Mouse (Mus musculus): ENCODE results near the gene Galnt10. TPM values are rescaled to one million over a fixed set of nuclear protein-coding genes. Genes with fewer than 3 reads are reported as not detected.
A peak's percentile ranks its signal among the peaks of the same experiment; 100 is the strongest.

Gene Galnt10
- polyA plus RNA-seq, 1 experiment from 2014 or later, result 27.5 TPM

- Histone ChIP-seq H3K4me3 (replicated peaks) (no peak overlapping the region), H3K9me3 (replicated peaks) (no peaks in the 10 kb centered on the region), H3K27me3 (no peaks in the 10 kb centered on the region), H3K9ac (no peak overlapping the region), H3K36me3 (no peaks in the 10 kb centered on the region), H3K27ac (replicated peaks) (no peak overlapping the region), H3K4me2 (replicated peaks) (no peak overlapping the region), H3K4me1 (peaks cover 12% of the 10 kb centered on the region)
- no peak for ATAC-seq (ENCODE audit: insufficient number of reproducible peaks, low FRiP score, low TSS enrichment, low read depth)
- 82% methylated on average over 8 of the region's 9 CpGs for WGBS
Measured at GRCm38 (mm10) chr11:57797828-57798227, 152.6 kb downstream of the Galnt10 start.

GRCm38 (mm10) chr11:57799456-57799855 lies 154.2 kb downstream of the Galnt10 start:
- H3K36me3 ChIP-seq, result no peaks in the 10 kb centered on the region
- H3K9me3 ChIP-seq (replicated peaks), result no peaks in the 10 kb centered on the region
- no peak overlapping the region for H3K4me3 ChIP-seq (replicated peaks)
- no peak overlapping the region for H3K4me2 ChIP-seq (replicated peaks)
- no peak overlapping the region for H3K9ac ChIP-seq
- no peak for ATAC-seq (ENCODE audit: insufficient number of reproducible peaks, low FRiP score, low TSS enrichment, low read depth)
- peaks cover 26% of the 10 kb centered on the region for H3K4me1 ChIP-seq
- H3K27me3 ChIP-seq, result no peaks in the 10 kb centered on the region
- 85% methylated on average over 10 of the region's 10 CpGs for WGBS
- H3K27ac ChIP-seq (replicated peaks), result no peak overlapping the region

GRCm38 (mm10) chr11:57800266-57800951 lies 155.2 kb downstream of the Galnt10 start:
- peak overlapping the region; percentile 78 for H3K27ac ChIP-seq (replicated peaks)
- ATAC-seq (ENCODE audit: insufficient number of reproducible peaks, low FRiP score, low TSS enrichment, low read depth), result no peak
- 14% methylated on average over 22 of the region's 22 CpGs for WGBS
- peak overlapping the region; percentile 57 for H3K9ac ChIP-seq
- H3K4me1 ChIP-seq, result peaks cover 26% of the 10 kb centered on the region
- peak overlapping the region; percentile 94 for H3K4me2 ChIP-seq (replicated peaks)
- peak overlapping the region; percentile 92 for H3K4me3 ChIP-seq (replicated peaks)
- no peaks in the 10 kb centered on the region for H3K36me3 ChIP-seq
- no peaks in the 10 kb centered on the region for H3K27me3 ChIP-seq
- H3K9me3 ChIP-seq (replicated peaks), result no peaks in the 10 kb centered on the region

- Histone ChIP-seq H3K27ac (replicated peaks) (peak within 1 kb of the TSS; percentile 78), H3K9ac (peak within 1 kb of the TSS; percentile 86), H3K4me3 (replicated peaks) (peak within 1 kb of the TSS; percentile 92), H3K27me3 (no peaks in the 10 kb centered on the region), H3K4me1 (peaks cover 26% of the 10 kb centered on the region), H3K36me3 (0 out of 2 replicates have a peak, but pooled peaks cover 4% of the 10 kb centered on the region), H3K9me3 (replicated peaks) (no peaks in the 10 kb centered on the region), H3K4me2 (replicated peaks) (peak within 1 kb of the TSS; percentile 94)
- ATAC-seq (ENCODE audit: insufficient number of reproducible peaks, low FRiP score, low TSS enrichment, low read depth), result peak; percentile 96
- WGBS, result under 1% methylated on average over 65 of the region's 66 CpGs
Measured at GRCm38 (mm10) chr11:57800971-57801765, 155.9 kb downstream of the Galnt10 start, which contains the start of gene Sap30l. TSS of gene Sap30l (plus strand) at chr11:57801637.

- H3K4me2 ChIP-seq (replicated peaks), result peak overlapping the region; percentile 94
- no peaks in the 10 kb centered on the region for H3K27me3 ChIP-seq
- peak; percentile 66 for ATAC-seq (ENCODE audit: insufficient number of reproducible peaks, low FRiP score, low TSS enrichment, low read depth)
- under 1% methylated on average over 84 of the region's 85 CpGs for WGBS
- H3K27ac ChIP-seq (replicated peaks), result peak overlapping the region; percentile 68
- no peaks in the 10 kb centered on the region for H3K9me3 ChIP-seq (replicated peaks)
- 0 out of 2 replicates have a peak, but pooled peaks cover 6% of the 10 kb centered on the region for H3K36me3 ChIP-seq
- H3K9ac ChIP-seq, result peak overlapping the region; percentile 86
- H3K4me3 ChIP-seq (replicated peaks), result peak overlapping the region; percentile 92
- H3K4me1 ChIP-seq, result peaks cover 26% of the 10 kb centered on the region
Measured at GRCm38 (mm10) chr11:57801766-57802510, 156.7 kb downstream of the Galnt10 start.

- WGBS, result under 1% methylated on average over 18 of the region's 18 CpGs
- Histone ChIP-seq H3K4me3 (replicated peaks) (peak overlapping the region; percentile 92), H3K27me3 (no peaks in the 10 kb centered on the region)
Measured at GRCm38 (mm10) chr11:57802511-57802870, 157.2 kb downstream of the Galnt10 start.

GRCm38 (mm10) chr11:57805047-57805446 lies 159.8 kb downstream of the Galnt10 start:
- Histone ChIP-seq H3K4me1 (peaks cover 25% of the 10 kb centered on the region), H3K27me3 (no peaks in the 10 kb centered on the region), H3K9ac (no peak overlapping the region), H3K4me3 (replicated peaks) (no peak overlapping the region), H3K9me3 (replicated peaks) (no peaks in the 10 kb centered on the region), H3K4me2 (replicated peaks) (no peak overlapping the region), H3K27ac (replicated peaks) (no peak overlapping the region), H3K36me3 (peaks cover 25% of the 10 kb centered on the region)
- WGBS, result 56% methylated on average over 3 of the region's 3 CpGs
- no peak for ATAC-seq (ENCODE audit: insufficient number of reproducible peaks, low FRiP score, low TSS enrichment, low read depth)

More at GRCm38 (mm10) chr11:57802511-57802870, 157.2 kb downstream of the Galnt10 start:
- peak overlapping the region; percentile 94 for H3K4me2 ChIP-seq (replicated peaks)
- H3K9ac ChIP-seq, result peak overlapping the region; percentile 86
- peak overlapping the region; percentile 17 for H3K27ac ChIP-seq (replicated peaks)
- H3K36me3 ChIP-seq, result peaks cover 8% of the 10 kb centered on the region; the same call in 1 of the 2 replicates
- H3K9me3 ChIP-seq (replicated peaks), result no peaks in the 10 kb centered on the region
- ATAC-seq (ENCODE audit: insufficient number of reproducible peaks, low FRiP score, low TSS enrichment, low read depth), result no peak
- H3K4me1 ChIP-seq, result peaks cover 26% of the 10 kb centered on the region

GRCm38 (mm10) chr11:57809017-57809731 lies 163.9 kb downstream of the Galnt10 start:
- peaks cover 40% of the 10 kb centered on the region for H3K36me3 ChIP-seq

GRCm38 (mm10) chr11:57809732-57810098 lies 164.5 kb downstream of the Galnt10 start:
- Histone ChIP-seq H3K27ac (replicated peaks) (no peak overlapping the region), H3K4me2 (replicated peaks) (no peak overlapping the region), H3K36me3 (peaks cover 40% of the 10 kb centered on the region), H3K27me3 (no peaks in the 10 kb centered on the region), H3K4me3 (replicated peaks) (no peak overlapping the region), H3K9me3 (replicated peaks) (no peaks in the 10 kb centered on the region), H3K4me1 (no peaks in the 10 kb centered on the region), H3K9ac (no peak overlapping the region)
- ATAC-seq (ENCODE audit: insufficient number of reproducible peaks, low FRiP score, low TSS enrichment, low read depth), result no peak
- WGBS, result 92% methylated on average over 8 of the region's 8 CpGs

More at GRCm38 (mm10) chr11:57809017-57809731, 163.9 kb downstream of the Galnt10 start:
- H3K4me3 ChIP-seq (replicated peaks), result no peak overlapping the region
- WGBS, result 90% methylated on average over 17 of the region's 17 CpGs
- H3K4me1 ChIP-seq, result no peaks in the 10 kb centered on the region
- H3K9me3 ChIP-seq (replicated peaks), result no peaks in the 10 kb centered on the region
- no peak overlapping the region for H3K27ac ChIP-seq (replicated peaks)
- no peak overlapping the region for H3K4me2 ChIP-seq (replicated peaks)
- ATAC-seq (ENCODE audit: insufficient number of reproducible peaks, low FRiP score, low TSS enrichment, low read depth), result no peak
- no peaks in the 10 kb centered on the region for H3K27me3 ChIP-seq
- H3K9ac ChIP-seq, result no peak overlapping the region

GRCm38 (mm10) chr11:57811006-57811405 lies 165.8 kb downstream of the Galnt10 start:
- H3K36me3 ChIP-seq, result peaks cover 37% of the 10 kb centered on the region
- H3K4me2 ChIP-seq (replicated peaks), result no peak overlapping the region
- 78% methylated on average over 7 of the region's 7 CpGs for WGBS

More at GRCm38 (mm10) chr11:57811006-57811405, 165.8 kb downstream of the Galnt10 start:
- no peaks in the 10 kb centered on the region for H3K4me1 ChIP-seq
- no peaks in the 10 kb centered on the region for H3K9me3 ChIP-seq (replicated peaks)
- no peak for ATAC-seq (ENCODE audit: insufficient number of reproducible peaks, low FRiP score, low TSS enrichment, low read depth)
- no peak overlapping the region for H3K27ac ChIP-seq (replicated peaks)
- H3K9ac ChIP-seq, result no peak overlapping the region
- H3K27me3 ChIP-seq, result no peaks in the 10 kb centered on the region
- H3K4me3 ChIP-seq (replicated peaks), result no peak overlapping the region

Data from embryonic facial prominence, embryonic 15.5 days (tissue).